Mouse (Mus musculus) cerebellum, adult 18-20 months (tissue): ENCODE measurements around the gene Rspry1.

Source experiments
- DNase-seq, 2 experiments: peaks; one replicate each; pipeline ENCODE4 v3.0.0; 2021

Gene Rspry1

GRCm38 (mm10) chr8:94601607-94602385 lies at the start of gene Rspry1, which contains the start of gene Fam192a:
TSS of gene Rspry1 (plus strand) at chr8:94601937.
TSS of gene Fam192a (minus strand) at chr8:94601997.
- peak; percentile 98 to 100 for DNase-seq

- no peak for DNase-seq
Observed at GRCm38 (mm10) chr8:94552696-94553095, 49.0 kb upstream of the Rspry1 start.

GRCm38 (mm10) chr8:94557281-94557680 lies 44.5 kb upstream of the Rspry1 start:
- no peak for DNase-seq

GRCm38 (mm10) chr8:94561256-94561655 lies 40.5 kb upstream of the Rspry1 start:
- peak in 1 of 2 experiments; percentile 20 for DNase-seq

- no peak for DNase-seq
Observed at GRCm38 (mm10) chr8:94564421-94564820, 37.3 kb upstream of the Rspry1 start.

GRCm38 (mm10) chr8:94566033-94566432 lies 35.7 kb upstream of the Rspry1 start:
- no peak for DNase-seq

GRCm38 (mm10) chr8:94566446-94567158 lies 35.1 kb upstream of the Rspry1 start:
- DNase-seq, result no peak

- no peak for DNase-seq
Observed at GRCm38 (mm10) chr8:94567159-94567849, 34.4 kb upstream of the Rspry1 start.

GRCm38 (mm10) chr8:94568098-94568497 lies 33.6 kb upstream of the Rspry1 start:
- no peak for DNase-seq

GRCm38 (mm10) chr8:94569419-94569818 lies 32.3 kb upstream of the Rspry1 start:
- DNase-seq, result no peak

GRCm38 (mm10) chr8:94571896-94572295 lies 29.8 kb upstream of the Rspry1 start:
- no peak for DNase-seq

GRCm38 (mm10) chr8:94574159-94574907 lies 27.4 kb upstream of the Rspry1 start:
- DNase-seq, result peak; percentile 57 to 63

- DNase-seq, result no peak
Observed at GRCm38 (mm10) chr8:94575148-94575547, 26.6 kb upstream of the Rspry1 start.

- no peak for DNase-seq
Observed at GRCm38 (mm10) chr8:94581820-94582483, 19.8 kb upstream of the Rspry1 start.

- no peak for DNase-seq
Observed at GRCm38 (mm10) chr8:94582569-94582968, 19.2 kb upstream of the Rspry1 start.

- peak; percentile 25 to 34 for DNase-seq
Observed at GRCm38 (mm10) chr8:94584238-94584817, 17.4 kb upstream of the Rspry1 start.

GRCm38 (mm10) chr8:94591691-94592090 lies 10.0 kb upstream of the Rspry1 start:
- no peak for DNase-seq

GRCm38 (mm10) chr8:94594211-94594610 lies 7.5 kb upstream of the Rspry1 start:
- DNase-seq, result no peak

GRCm38 (mm10) chr8:94600478-94600877 lies 1.3 kb upstream of the Rspry1 start:
- no peak for DNase-seq

GRCm38 (mm10) chr8:94601034-94601606 lies 617 bp upstream of the Rspry1 start:
- peak in 1 of 2 experiments; percentile 26 for DNase-seq

- DNase-seq, result peak; percentile 11 to 17
Observed at GRCm38 (mm10) chr8:94602471-94603131, 864 bp downstream of the Rspry1 start.
